Mouse (Mus musculus): ENCODE measurements at regions not wholly inside any gene's neighbourhood (a gene's known extent, or its start where the extent isn't known, plus 50 kb on each side); places are given as distances from the start of the nearest gene placed in this dataset.

GRCm38 (mm10) chr2:147727396-147727795 lies 319.4 kb downstream of the Foxa2 start:
- in situ Hi-C loops (cut with MboI; ENCODE audit: low pct_unique_long_range_greater_than_20kb in 1 of 2, low sequenced_read_pairs in 2 of 2, unreplicated experiment in 1 of 2), result no loop called here

- in situ Hi-C loops (cut with MboI; ENCODE audit: low pct_unique_long_range_greater_than_20kb in 1 of 2, low sequenced_read_pairs in 2 of 2, unreplicated experiment in 1 of 2), result no loop called here
Measured at GRCm38 (mm10) chr2:147718936-147719335, 327.8 kb downstream of the Foxa2 start.

GRCm38 (mm10) chr2:147717484-147717947 lies 329.3 kb downstream of the Foxa2 start:
- in situ Hi-C loops (cut with MboI; ENCODE audit: low pct_unique_long_range_greater_than_20kb in 1 of 2, low sequenced_read_pairs in 2 of 2, unreplicated experiment in 1 of 2), result no loop called here

GRCm38 (mm10) chr2:147715791-147716190 lies 331.0 kb downstream of the Foxa2 start:
- in situ Hi-C loops (cut with MboI; ENCODE audit: low pct_unique_long_range_greater_than_20kb in 1 of 2, low sequenced_read_pairs in 2 of 2, unreplicated experiment in 1 of 2), result no loop called here

GRCm38 (mm10) chr2:147710593-147711265 lies 336.0 kb downstream of the Foxa2 start:
- in situ Hi-C loops (cut with MboI; ENCODE audit: low pct_unique_long_range_greater_than_20kb in 1 of 2, low sequenced_read_pairs in 2 of 2, unreplicated experiment in 1 of 2), result no loop called here

GRCm38 (mm10) chr2:147709799-147710198 lies 337.0 kb downstream of the Foxa2 start:
- in situ Hi-C loops (cut with MboI; ENCODE audit: low pct_unique_long_range_greater_than_20kb in 1 of 2, low sequenced_read_pairs in 2 of 2, unreplicated experiment in 1 of 2), result no loop called here

- in situ Hi-C loops (cut with MboI; ENCODE audit: low pct_unique_long_range_greater_than_20kb in 1 of 2, low sequenced_read_pairs in 2 of 2, unreplicated experiment in 1 of 2), result no loop called here
Measured at GRCm38 (mm10) chr2:147707156-147707555, 339.6 kb downstream of the Foxa2 start.

- in situ Hi-C loops (cut with MboI; ENCODE audit: low pct_unique_long_range_greater_than_20kb in 1 of 2, low sequenced_read_pairs in 2 of 2, unreplicated experiment in 1 of 2), result no loop called here
Measured at GRCm38 (mm10) chr2:147703981-147704380, 342.3 kb downstream of the Pax1 start.

- in situ Hi-C loops (cut with MboI; ENCODE audit: low pct_unique_long_range_greater_than_20kb in 1 of 2, low sequenced_read_pairs in 2 of 2, unreplicated experiment in 1 of 2), result no loop called here
Measured at GRCm38 (mm10) chr2:147702330-147703063, 340.8 kb downstream of the Pax1 start.

GRCm38 (mm10) chr2:147699524-147700081 lies 337.9 kb downstream of the Pax1 start:
- in situ Hi-C loops (cut with MboI; ENCODE audit: low pct_unique_long_range_greater_than_20kb in 1 of 2, low sequenced_read_pairs in 2 of 2, unreplicated experiment in 1 of 2), result no loop called here

GRCm38 (mm10) chr2:147691896-147692295 lies 330.2 kb downstream of the Pax1 start:
- in situ Hi-C loops (cut with MboI; ENCODE audit: low pct_unique_long_range_greater_than_20kb in 1 of 2, low sequenced_read_pairs in 2 of 2, unreplicated experiment in 1 of 2), result no loop called here

- in situ Hi-C loops (cut with MboI; ENCODE audit: low pct_unique_long_range_greater_than_20kb in 1 of 2, low sequenced_read_pairs in 2 of 2, unreplicated experiment in 1 of 2), result no loop called here
Measured at GRCm38 (mm10) chr2:147690506-147691208, 328.9 kb downstream of the Pax1 start.

GRCm38 (mm10) chr2:147688742-147689141 lies 327.0 kb downstream of the Pax1 start:
- in situ Hi-C loops (cut with MboI; ENCODE audit: low pct_unique_long_range_greater_than_20kb in 1 of 2, low sequenced_read_pairs in 2 of 2, unreplicated experiment in 1 of 2), result no loop called here

GRCm38 (mm10) chr2:147656667-147657066 lies 294.9 kb downstream of the Pax1 start:
- in situ Hi-C loops (cut with MboI; ENCODE audit: low pct_unique_long_range_greater_than_20kb in 1 of 2, low sequenced_read_pairs in 2 of 2, unreplicated experiment in 1 of 2), result no loop called here

GRCm38 (mm10) chr2:147650229-147650628 lies 288.5 kb downstream of the Pax1 start:
- in situ Hi-C loops (cut with MboI; ENCODE audit: low pct_unique_long_range_greater_than_20kb in 1 of 2, low sequenced_read_pairs in 2 of 2, unreplicated experiment in 1 of 2), result no loop called here

- in situ Hi-C loops (cut with MboI; ENCODE audit: low pct_unique_long_range_greater_than_20kb in 1 of 2, low sequenced_read_pairs in 2 of 2, unreplicated experiment in 1 of 2), result no loop called here
Measured at GRCm38 (mm10) chr2:147647972-147648371, 286.2 kb downstream of the Pax1 start.

- in situ Hi-C loops (cut with MboI; ENCODE audit: low pct_unique_long_range_greater_than_20kb in 1 of 2, low sequenced_read_pairs in 2 of 2, unreplicated experiment in 1 of 2), result no loop called here
Measured at GRCm38 (mm10) chr2:147647506-147647905, 285.8 kb downstream of the Pax1 start.

GRCm38 (mm10) chr2:147637882-147638281 lies 276.2 kb downstream of the Pax1 start:
- in situ Hi-C loops (cut with MboI; ENCODE audit: low pct_unique_long_range_greater_than_20kb in 1 of 2, low sequenced_read_pairs in 2 of 2, unreplicated experiment in 1 of 2), result no loop called here

GRCm38 (mm10) chr2:147632737-147633136 lies 271.0 kb downstream of the Pax1 start:
- in situ Hi-C loops (cut with MboI; ENCODE audit: low pct_unique_long_range_greater_than_20kb in 1 of 2, low sequenced_read_pairs in 2 of 2, unreplicated experiment in 1 of 2), result no loop called here

Data from mouse embryonic stem cell (cell line).